Mouse (Mus musculus) C3H10T1/2 (cell line): Measurements from ENCODE around the gene Arvcf. TPM values are rescaled to one million over a fixed set of nuclear protein-coding genes. Genes with fewer than 3 reads are reported as not detected.

Experiments
- polyA plus RNA-seq, 2 experiments: library from polyadenylated mRNA; unstranded; fragments of >200 nt; fragmentation: generic; extraction: Trizol; gene quantifications; one replicate each; pipeline ENCODE4 v1.2.1; 2012; ENCODE audit warnings: missing spikeins in 2 of 2

The Arvcf gene
- polyA plus RNA-seq: 10 to 100 TPM in 1 of 2 experiments, 1 to 10 TPM in 1; 5.1 to 32.9 TPM

DNA sequence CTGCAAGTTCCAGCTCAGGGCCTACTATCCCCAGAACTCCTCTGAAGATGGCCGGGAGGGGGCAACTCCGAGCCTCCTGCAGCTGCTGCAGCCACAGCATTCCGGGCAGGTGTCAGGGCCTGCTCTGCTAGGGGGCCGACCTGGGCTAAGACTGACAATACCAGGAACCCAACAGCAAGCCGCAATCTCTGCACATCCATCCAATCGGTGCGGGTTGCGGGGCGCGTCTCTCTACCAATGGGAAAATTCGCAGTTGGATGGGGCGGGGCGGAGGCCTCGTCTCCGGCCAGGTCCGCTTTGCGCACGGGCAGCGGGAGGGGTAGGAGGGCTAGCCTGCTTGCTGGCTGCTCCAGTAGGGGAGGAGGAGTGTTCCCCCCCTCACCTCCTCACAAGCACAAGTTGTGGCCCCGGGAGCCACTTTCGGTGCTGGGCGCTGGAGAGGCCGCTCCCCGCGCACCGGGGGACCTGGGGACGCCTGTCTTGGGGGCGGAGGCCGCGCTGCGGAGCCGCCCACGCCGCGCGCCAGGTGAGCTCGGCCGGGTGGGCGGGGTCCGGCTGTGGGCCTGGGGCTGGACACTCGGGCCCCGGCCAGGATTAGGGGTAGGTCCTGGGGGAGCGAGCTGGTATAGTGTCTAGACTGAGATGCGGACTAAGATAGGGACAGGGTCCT, at the start of gene Arvcf, which contains the start of gene Tango2:
TSS of gene Arvcf (plus strand) at position 252 of the 670 bp plus-strand sequence.
TSS of gene Tango2 (minus strand) at position 173 of the 670 bp plus-strand sequence.

DNA sequence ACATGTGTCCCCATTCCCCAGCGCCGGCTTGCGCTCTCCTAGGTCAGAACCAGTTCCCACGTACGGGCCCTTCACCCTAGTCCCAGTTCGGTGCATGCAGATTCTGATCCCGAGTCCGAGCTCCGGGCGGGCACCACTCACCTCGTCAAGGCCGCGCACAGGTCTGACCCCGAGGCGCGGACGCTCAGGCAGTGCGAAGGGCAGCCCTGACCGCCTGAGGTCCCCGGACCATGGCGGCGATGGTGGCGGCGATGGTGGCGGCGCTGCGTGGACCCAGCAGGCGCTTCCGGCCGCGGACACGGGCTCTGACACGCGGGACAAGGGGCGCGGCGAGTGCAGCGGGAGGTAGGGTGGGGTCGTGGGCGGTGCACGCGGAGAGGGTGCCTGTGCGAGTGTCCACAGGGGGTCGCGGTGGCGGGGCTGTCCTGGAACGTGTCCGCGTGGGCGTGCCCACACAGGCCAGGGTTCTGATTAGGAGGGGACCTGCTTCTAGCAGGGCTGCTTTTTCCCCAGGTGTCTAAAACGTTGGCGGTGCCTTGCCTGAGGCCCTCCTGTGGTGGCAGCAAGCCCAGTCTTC, 78.3 kb downstream of the Arvcf start, which contains the start of gene Txnrd2:
TSS of gene Txnrd2 (plus strand) at position 170 of the 577 bp plus-strand sequence.

DNA sequence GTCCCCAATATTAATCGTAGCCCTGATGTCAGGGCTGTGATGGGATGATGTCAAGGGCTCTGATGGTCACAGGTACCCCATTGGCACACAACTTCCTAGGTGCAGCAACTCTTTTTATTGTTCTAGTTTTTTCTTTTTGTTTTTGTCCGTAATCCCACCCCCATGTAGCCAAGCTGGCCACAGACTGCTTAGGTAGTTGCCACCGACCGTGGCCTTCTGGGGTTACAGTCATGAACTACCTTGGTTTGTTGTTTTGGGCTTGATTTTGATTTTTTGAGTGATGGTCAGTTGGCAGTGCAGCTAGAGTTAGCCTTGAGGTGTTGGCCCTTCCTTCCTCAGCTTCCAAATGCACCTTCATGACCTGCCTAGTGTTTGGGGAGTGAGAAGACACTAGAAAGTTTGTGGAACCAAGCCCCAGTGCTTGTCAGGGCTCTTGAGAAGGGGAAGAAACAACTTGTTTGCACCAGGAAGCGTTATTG, 78.9 kb downstream of the Arvcf start, which contains the start of gene Comt:
TSS of gene Comt (minus strand) at position 51 of the 479 bp plus-strand sequence.

Other genes starting within 250 kb of the Arvcf start
- 1 to 10 TPM in 1 of 2 experiments, under 1 TPM in 1; 0.29 to 1.5 TPM for gene Rtn4r, start 220.5 kb upstream of the Arvcf start, polyA plus RNA-seq
- gene Ccdc188, start 130.3 kb upstream of the Arvcf start, polyA plus RNA-seq: under 1 TPM in 1 of 2 experiments, not detected in 1; 0.07 TPM
- 10 to 100 TPM; 15.9 to 32.4 TPM for gene Zdhhc8, start 113.0 kb upstream of the Arvcf start, polyA plus RNA-seq
- 10 to 100 TPM; 53.6 to 67.5 TPM for gene Trmt2a, start 99.5 kb upstream of the Arvcf start, polyA plus RNA-seq
- 100 to 1,000 TPM; 119 to 125 TPM for gene Ranbp1, start 99.5 kb upstream of the Arvcf start, polyA plus RNA-seq
- under 1 TPM in 1 of 2 experiments, not detected in 1; 0.20 TPM for gene Gm49776, start 89.9 kb upstream of the Arvcf start, polyA plus RNA-seq
- 10 to 100 TPM in 1 of 2 experiments, 1 to 10 TPM in 1; 2.8 to 17.0 TPM for gene Dgcr8, start 58.9 kb upstream of the Arvcf start, polyA plus RNA-seq
- 10 to 100 TPM; 13.4 to 27.9 TPM for gene Tango2, start 79 bp upstream of the Arvcf start, polyA plus RNA-seq
- 10 to 100 TPM; 17.8 to 23.3 TPM for gene Txnrd2, start 78.2 kb downstream of the Arvcf start, polyA plus RNA-seq
- gene Comt, start 78.7 kb downstream of the Arvcf start, polyA plus RNA-seq: 100 to 1,000 TPM in 1 of 2 experiments, 10 to 100 TPM in 1; 53.2 to 129 TPM
- 10 to 100 TPM in 1 of 2 experiments, 1 to 10 TPM in 1; 8.2 to 17.7 TPM for gene Gnb1l, start 150.5 kb downstream of the Arvcf start, polyA plus RNA-seq
- gene Rtl10, start 150.7 kb downstream of the Arvcf start, polyA plus RNA-seq: 1 to 10 TPM in 1 of 2 experiments, under 1 TPM in 1; 0.98 to 2.9 TPM
- 10 to 100 TPM; 31.9 to 75.7 TPM for gene Tbx1, start 242.5 kb downstream of the Arvcf start, polyA plus RNA-seq